In the genomic region with DNA sequence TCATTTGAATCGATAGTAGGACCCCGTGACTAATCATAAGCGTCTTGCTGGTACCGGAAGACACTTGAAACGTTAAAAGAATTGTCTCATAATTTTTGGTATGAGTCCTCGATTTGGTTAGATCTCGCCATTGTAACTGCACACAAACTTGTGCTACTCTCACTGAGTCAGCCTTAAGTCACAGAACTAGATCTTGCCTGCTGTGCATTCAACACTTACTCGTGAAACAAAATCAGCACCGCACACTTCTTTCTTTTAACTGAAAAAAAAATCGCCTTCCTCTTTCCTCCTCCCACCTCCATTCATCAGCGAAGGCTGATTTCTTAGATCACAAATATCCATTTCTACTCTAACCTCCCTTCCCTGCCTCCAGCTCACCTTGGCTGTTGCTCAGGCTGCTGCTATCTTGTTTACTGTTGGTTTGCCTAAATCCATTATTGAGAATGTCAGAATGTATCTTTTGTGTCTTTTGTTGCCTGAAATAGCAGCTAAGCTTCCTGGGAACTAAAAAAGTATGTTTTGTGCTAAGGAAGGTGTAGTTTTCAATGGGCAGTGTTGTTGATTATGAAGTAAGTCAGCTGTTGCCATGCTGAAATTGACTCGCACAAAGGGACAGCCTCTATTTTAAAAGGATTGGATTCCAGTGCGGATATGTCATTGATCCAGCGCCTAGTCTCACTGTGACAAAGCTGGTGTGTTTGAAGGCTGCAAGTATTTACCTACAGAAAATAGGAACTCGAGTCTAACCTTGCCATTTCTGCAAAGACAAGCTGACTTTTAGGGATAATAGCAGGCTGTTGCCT, we compare ENCODE assay signal across 8 mouse cellular contexts. TPM values are rescaled to one million over a fixed set of nuclear protein-coding genes. Genes with fewer than 3 reads are reported as not detected.
DNase-seq lines count a peak whose midpoint lies in the region; ATAC-seq lines count a peak whose summit lies in the region.

No protein-coding gene starts in this region.

- H3K27me3 ChIP-seq in heart, embryonic 11.5 days (ENCODE audit: control insufficient read depth, insufficient read depth, low read length), result no peaks in the 10 kb centered on the region
- H3K27me3 ChIP-seq in forebrain, embryonic 14.5 days (replicated peaks; ENCODE audit: control insufficient read depth, insufficient read depth, low read length), result no peaks in the 10 kb centered on the region
- H3K27me3 ChIP-seq in liver, embryonic 16.5 days (ENCODE audit: control insufficient read depth, insufficient read depth, low read depth, low read length), result peaks cover 18% of the 10 kb centered on the region

- H3K4me2 ChIP-seq in heart, embryonic 11.5 days, result peak overlapping the region; percentile 78
- peak overlapping the region; percentile 80 for H3K4me2 ChIP-seq in forebrain, embryonic 14.5 days (ENCODE audit: low read length)
- H3K4me2 ChIP-seq in liver, embryonic 16.5 days (ENCODE audit: low read depth, low read length), result peak overlapping the region; percentile 82

- no peak for ATAC-seq in heart, embryonic 11.5 days (replicated peaks; ENCODE audit: insufficient number of reproducible peaks, low FRiP score, low TSS enrichment)
- ATAC-seq in CD4-positive, CD25-positive, alpha-beta regulatory T cell, adult 4 months, result peak; percentile 34
- no peak for ATAC-seq in forebrain, embryonic 14.5 days
- ATAC-seq in liver, embryonic 16.5 days (ENCODE audit: low read depth), result no peak

- peak overlapping the region; percentile 80 for H3K4me3 ChIP-seq in heart, embryonic 11.5 days (ENCODE audit: low read depth, low read length)
- H3K4me3 ChIP-seq in forebrain, embryonic 14.5 days (ENCODE audit: low read depth, low read length), result peak overlapping the region; percentile 84
- H3K4me3 ChIP-seq in liver, embryonic 16.5 days (ENCODE audit: low read depth, low read length), result peak overlapping the region; percentile 70

- intact Hi-C loops in left cerebral cortex, postnatal 25 days (cut with DNase I), result loop anchor here (5.0 kb wide), 1 partner anchor 185 kb away; no protein-coding TSS in a partner anchor

- no peak overlapping the region for H3K27ac ChIP-seq in heart, embryonic 11.5 days (ENCODE audit: low read depth, low read length)
- H3K27ac ChIP-seq in forebrain, embryonic 14.5 days (ENCODE audit: low read depth, low read length), result no peak overlapping the region
- H3K27ac ChIP-seq in liver, embryonic 16.5 days (ENCODE audit: low read length), result peak overlapping the region; percentile 51; the same call in 1 of the 2 replicates

- peak overlapping the region; percentile 80 for H3K9ac ChIP-seq in heart, embryonic 11.5 days (ENCODE audit: low read depth, low read length)
- H3K9ac ChIP-seq in forebrain, embryonic 14.5 days (ENCODE audit: low read length), result peak overlapping the region; percentile 95
- peak overlapping the region; percentile 66; the same call in 1 of the 2 replicates for H3K9ac ChIP-seq in liver, embryonic 16.5 days (ENCODE audit: low read depth, low read length)

- DNase-seq in heart, adult 8-10 months (ENCODE audit: low spot score), result no peak
- peak; percentile 45 for DNase-seq in forebrain, embryonic 14.5 days (ENCODE audit: low spot score)
- no peak for DNase-seq in adrenal gland, adult 2 months
- no peak for DNase-seq in left cerebral cortex, postnatal 25 days (ENCODE audit: low spot score in 2 of 2)
- DNase-seq in layer of hippocampus, postnatal 25 days (ENCODE audit: extremely low spot score in 1 of 2, low spot score in 1 of 2), result no peak

- WGBS in heart, embryonic 11.5 days (ENCODE audit: insufficient replicate concordance), result 9% methylated on average over 15 of the region's 15 CpGs
- WGBS in forebrain, embryonic 14.5 days, result under 1% methylated on average over 15 of the region's 15 CpGs
- 9% methylated on average over 15 of the region's 15 CpGs for WGBS in liver, embryonic 16.5 days (ENCODE audit: insufficient replicate concordance)

- no peaks in the 10 kb centered on the region for H3K9me3 ChIP-seq in heart, embryonic 11.5 days (replicated peaks; ENCODE audit: control insufficient read depth, low read length)
- H3K9me3 ChIP-seq in forebrain, embryonic 14.5 days (replicated peaks; ENCODE audit: control insufficient read depth, low read length), result no peaks in the 10 kb centered on the region
- no peaks in the 10 kb centered on the region for H3K9me3 ChIP-seq in liver, embryonic 16.5 days (replicated peaks; ENCODE audit: control insufficient read depth, low read length)

- H3K4me1 ChIP-seq in heart, embryonic 11.5 days (ENCODE audit: control insufficient read depth, insufficient read depth, low read length), result peaks cover 6% of the 10 kb centered on the region; the same call in 1 of the 2 replicates
- peaks cover 8% of the 10 kb centered on the region; the same call in 1 of the 2 replicates for H3K4me1 ChIP-seq in forebrain, embryonic 14.5 days (ENCODE audit: control insufficient read depth, insufficient read depth, low read length)
- peaks cover 7% of the 10 kb centered on the region for H3K4me1 ChIP-seq in liver, embryonic 16.5 days (ENCODE audit: control insufficient read depth, low read depth, low read length)

- no peaks in the 10 kb centered on the region for H3K36me3 ChIP-seq in heart, embryonic 11.5 days (ENCODE audit: control insufficient read depth, insufficient read depth, low read length)
- no peaks in the 10 kb centered on the region for H3K36me3 ChIP-seq in forebrain, embryonic 14.5 days (ENCODE audit: control insufficient read depth, insufficient read depth, low read length)
- no peaks in the 10 kb centered on the region for H3K36me3 ChIP-seq in liver, embryonic 16.5 days (ENCODE audit: control insufficient read depth, insufficient read depth)

RNA-seq across cellular contexts. Expression of gene Cers6, which starts 1.4 kb away (rescaled TPM):
- polyA plus RNA-seq in heart, embryonic 11.5 days (2014; fragmentation: Nextera tagmentation; extraction: Ambion mirVana), result 31.6 and 32.8 TPM in 2 replicates
- total RNA-seq in heart, adult 8-10 months (2022), result 10 to 100 TPM in 1 of 4 experiments, 1 to 10 TPM in 3; 4.4 to 11.7 (median 7.1) TPM
- polyA plus RNA-seq in CD4-positive, CD25-positive, alpha-beta regulatory T cell, adult 4 months (2017; shearing (Covaris generic)), result 1 to 10 TPM; 4.6 to 4.8 TPM
- 57.3 and 76.2 TPM in 2 replicates for polyA plus RNA-seq in forebrain, embryonic 14.5 days (2014; fragmentation: Nextera tagmentation; extraction: Ambion mirVana)
- polyA plus RNA-seq in liver, embryonic 16.5 days (2015; fragmentation: Nextera tagmentation; extraction: Ambion mirVana), result 10.2 and 10.7 TPM in 2 replicates
- 1 to 10 TPM; 4.3 to 5.3 TPM for total RNA-seq in adrenal gland, adult 2 months (2021)
- 0.94 and 1.2 TPM in 2 replicates for polyA plus RNA-seq in adrenal gland, adult 2 months (2012; rRNA removed)
- 10 to 100 TPM; 72.1 to 76.6 TPM for total RNA-seq in left cerebral cortex, postnatal 25 days (2021)
- 10 to 100 TPM; 85.9 to 94.3 TPM for total RNA-seq in layer of hippocampus, postnatal 25 days (2021)
